Mouse (Mus musculus) midbrain, embryonic 16.5 days (tissue): ENCODE results near the gene Msi2. TPM values are rescaled to one million over a fixed set of nuclear protein-coding genes. Genes with fewer than 3 reads are reported as not detected.

Experiments used
- ATAC-seq: fragments of 200-750 bp; cut with Nextera tagmentation; 2 replicates; pipeline ENCODE4 v1.8.0; 2017; ENCODE audit warnings: moderate TSS enrichment
- H3K27ac ChIP-seq: fragments of 300-500 bp; sonication (generic); 2 replicates; pipeline ENCODE4 v1.5.1; 2014; ENCODE audit warnings: mild to moderate bottlenecking, low read length, mixed read lengths
- H3K27me3 ChIP-seq: fragments of 300-500 bp; sonication (generic); 2 replicates; pipeline ENCODE4 v1.6.1; 2014; ENCODE audit warnings: low read depth, low read length, mixed read lengths; ENCODE audit not compliant: control insufficient read depth, insufficient read depth
- H3K36me3 ChIP-seq: fragments of 300-500 bp; sonication (generic); 2 replicates; pipeline ENCODE4 v1.6.1; 2014; ENCODE audit warnings: mild to moderate bottlenecking, low read length, moderate library complexity, mixed read lengths; ENCODE audit not compliant: control insufficient read depth, insufficient read depth
- H3K4me1 ChIP-seq: fragments of 300-500 bp; sonication (generic); 2 replicates; pipeline ENCODE4 v1.6.1; 2014; ENCODE audit warnings: mild to moderate bottlenecking, low read length, mixed read lengths; ENCODE audit not compliant: control insufficient read depth, insufficient read depth
- H3K4me2 ChIP-seq: fragments of 300-500 bp; sonication (generic); 2 replicates; pipeline ENCODE4 v1.6.1; 2014; ENCODE audit warnings: mild to moderate bottlenecking, low read length, mixed read lengths
- H3K4me3 ChIP-seq: fragments of 300-500 bp; sonication (generic); 2 replicates; pipeline ENCODE4 v1.5.1; 2014; ENCODE audit warnings: low read depth, mild to moderate bottlenecking, low read length, moderate library complexity, mixed read lengths
- H3K9ac ChIP-seq: fragments of 300-500 bp; sonication (generic); 2 replicates; pipeline ENCODE4 v1.6.1; 2014; ENCODE audit warnings: low read depth, low read length, mixed read lengths
- H3K9me3 ChIP-seq: fragments of 300-500 bp; sonication (generic); replicated peaks from 2 replicates; pipeline ENCODE4 v1.6.1; 2014; ENCODE audit warnings: mild to moderate bottlenecking, low read length, mixed read lengths; ENCODE audit not compliant: control insufficient read depth, poor library complexity, severe bottlenecking
- WGBS: fragments of 180-500 bp; shearing (Covaris S2); extraction: QIAGEN DNeasy Blood & Tissue Kit; methylation state at CpG from one replicate; pipeline ENCODE4 v1.1.7; 2014; 5-methylcytosine and 5-hydroxymethylcytosine counted together
- polyA plus RNA-seq: library from polyadenylated mRNA; unstranded; fragments of >200 nt; fragmentation: Nextera tagmentation; extraction: Ambion mirVana; gene quantifications from 2 replicates; pipeline ENCODE4 v1.2.1, GENCODE M21; 2015

The Msi2 gene
- polyA plus RNA-seq, 1 experiment from 2014 or later: 29.4 TPM

DNA sequence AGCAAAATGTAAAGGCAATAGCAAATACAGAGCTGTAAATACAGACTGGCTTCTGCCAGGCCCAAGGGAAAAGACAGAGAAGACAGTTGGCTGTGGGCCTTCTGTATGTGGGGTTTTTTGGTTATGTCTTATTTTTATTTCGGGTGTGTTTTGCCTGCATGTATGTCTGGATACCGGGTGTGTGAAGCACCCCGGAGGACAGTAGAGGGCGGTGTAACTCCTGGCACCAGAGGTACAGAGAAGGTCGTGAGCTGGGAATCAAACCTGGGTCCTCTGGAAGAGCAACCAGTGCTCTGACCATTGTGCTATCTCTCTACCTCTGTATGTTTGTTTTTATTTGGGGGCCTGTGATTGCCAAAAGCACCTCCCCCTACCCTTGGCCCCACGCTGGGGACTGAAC, 288.6 kb downstream of the Msi2 start:
- Histone ChIP-seq H3K4me2 (no peak overlapping the region), H3K4me1 (peaks cover 34% of the 10 kb centered on the region), H3K27ac (no peak overlapping the region), H3K9me3 (no peaks in the 10 kb centered on the region), H3K36me3 (no peaks in the 10 kb centered on the region), H3K27me3 (no peaks in the 10 kb centered on the region), H3K4me3 (no peak overlapping the region), H3K9ac (no peak overlapping the region)
- 97% methylated on average over 6 of the region's 6 CpGs for WGBS
- ATAC-seq: no peak

DNA sequence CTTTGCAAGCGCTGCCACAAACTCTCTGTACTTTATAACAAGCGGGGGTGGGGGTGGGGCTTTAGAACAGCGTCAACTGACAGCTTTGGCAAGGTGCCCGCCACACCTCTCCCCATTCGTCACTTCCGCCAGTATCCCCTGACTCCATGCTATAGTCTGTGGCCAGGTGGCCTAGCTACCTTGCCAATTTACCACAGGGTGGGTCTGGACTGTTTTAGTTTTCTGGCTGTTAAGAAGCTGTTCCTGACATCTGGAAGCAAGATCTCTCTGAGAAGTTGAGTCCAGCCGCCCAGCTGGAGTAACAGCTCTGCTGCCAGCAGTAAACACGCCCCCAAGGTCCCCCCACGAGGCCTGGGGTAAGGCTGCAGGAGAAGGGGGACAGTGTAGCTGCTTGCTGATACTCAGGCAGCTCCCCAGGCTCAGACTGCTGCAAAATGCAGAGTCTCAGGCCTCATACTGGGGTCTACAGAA, 292.6 kb downstream of the Msi2 start:
- Histone ChIP-seq H3K9me3 (no peaks in the 10 kb centered on the region), H3K4me1 (peaks cover 43% of the 10 kb centered on the region), H3K27ac (peak overlapping the region; percentile 19; the same call in 1 of the 2 replicates), H3K4me2 (no peak overlapping the region), H3K9ac (no peak overlapping the region), H3K36me3 (no peaks in the 10 kb centered on the region), H3K4me3 (no peak overlapping the region), H3K27me3 (no peaks in the 10 kb centered on the region)
- 47% methylated on average over 9 of the region's 9 CpGs for WGBS
- ATAC-seq: no peak

DNA sequence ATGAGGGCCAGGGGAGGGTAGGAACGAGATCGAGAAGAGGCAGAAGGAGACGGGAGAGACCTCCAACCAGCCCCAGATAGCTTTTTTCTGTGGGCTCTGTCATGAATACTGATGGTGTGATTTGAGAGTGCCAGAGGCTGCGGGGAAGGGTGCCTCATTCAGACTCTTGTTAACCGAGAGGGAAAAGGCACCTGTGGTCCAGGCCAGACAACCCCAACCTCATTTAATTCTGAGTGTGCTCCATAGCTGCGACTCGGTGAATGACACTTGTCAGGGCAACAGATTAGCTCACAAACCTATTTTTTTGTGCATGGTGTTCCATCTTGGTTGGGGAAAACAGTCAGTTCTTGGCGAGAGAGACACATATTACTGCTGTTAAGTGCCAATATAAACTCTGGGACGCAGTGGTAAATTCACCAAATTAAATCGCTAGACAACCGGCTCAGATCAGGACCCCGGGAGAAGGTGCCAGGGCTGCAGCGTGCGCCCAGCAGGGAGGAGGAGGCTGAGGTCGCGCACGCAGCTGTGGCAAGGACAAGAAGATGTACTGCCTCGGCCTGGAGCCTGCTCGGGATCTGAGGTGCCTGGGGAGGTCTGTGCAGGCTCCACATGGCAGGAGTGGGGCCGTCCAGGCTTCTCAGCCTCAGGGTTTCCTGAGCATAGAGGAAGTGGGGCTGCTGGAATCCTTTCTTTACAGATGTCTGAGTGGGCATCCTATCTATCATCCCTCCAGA, 294.1 kb downstream of the Msi2 start:
- peaks cover 40% of the 10 kb centered on the region for H3K4me1 ChIP-seq
- ATAC-seq: no peak; the same call in 1 of the 2 replicates
- 27% methylated on average over 20 of the region's 20 CpGs for WGBS
- peak overlapping the region; percentile 7; the same call in 1 of the 2 replicates for H3K9ac ChIP-seq
- no peaks in the 10 kb centered on the region for H3K27me3 ChIP-seq
- no peaks in the 10 kb centered on the region for H3K9me3 ChIP-seq
- no peak overlapping the region for H3K4me2 ChIP-seq
- H3K36me3 ChIP-seq: no peaks in the 10 kb centered on the region
- no peak overlapping the region for H3K4me3 ChIP-seq
- H3K27ac ChIP-seq: peak overlapping the region; percentile 54

DNA sequence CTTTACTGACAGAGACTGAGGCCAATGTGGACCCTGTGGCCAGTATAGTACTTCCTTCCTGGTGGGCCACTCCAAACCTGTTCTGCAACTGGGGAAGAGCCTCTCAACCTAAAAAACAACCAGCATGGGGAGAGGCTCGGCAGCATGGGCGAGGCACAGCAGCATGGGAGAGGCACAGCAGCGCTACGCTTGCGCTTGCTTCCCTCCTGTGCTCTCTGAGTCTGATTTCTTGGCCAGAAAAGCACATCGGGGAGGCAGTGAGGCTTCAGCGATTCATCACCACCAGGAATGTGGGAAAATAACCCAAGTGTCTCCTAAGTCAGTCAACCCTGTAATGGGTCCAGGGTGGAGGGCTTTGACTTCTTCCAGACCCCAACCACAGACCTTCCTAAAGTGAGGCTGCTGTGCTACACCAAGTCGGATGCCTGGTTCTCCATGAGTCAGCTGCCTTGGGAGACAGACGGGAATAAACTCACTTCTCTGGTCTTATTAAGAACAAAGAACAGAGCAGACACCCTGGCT, 297.2 kb downstream of the Msi2 start:
- Histone ChIP-seq H3K4me1 (peaks cover 38% of the 10 kb centered on the region), H3K4me3 (no peak overlapping the region), H3K27ac (peak overlapping the region; percentile 49), H3K9ac (peak overlapping the region; percentile 17; the same call in 1 of the 2 replicates), H3K9me3 (no peaks in the 10 kb centered on the region), H3K4me2 (no peak overlapping the region), H3K27me3 (no peaks in the 10 kb centered on the region), H3K36me3 (no peaks in the 10 kb centered on the region)
- 53% methylated on average over 9 of the region's 9 CpGs for WGBS
- no peak; the same call in 1 of the 2 replicates for ATAC-seq

DNA sequence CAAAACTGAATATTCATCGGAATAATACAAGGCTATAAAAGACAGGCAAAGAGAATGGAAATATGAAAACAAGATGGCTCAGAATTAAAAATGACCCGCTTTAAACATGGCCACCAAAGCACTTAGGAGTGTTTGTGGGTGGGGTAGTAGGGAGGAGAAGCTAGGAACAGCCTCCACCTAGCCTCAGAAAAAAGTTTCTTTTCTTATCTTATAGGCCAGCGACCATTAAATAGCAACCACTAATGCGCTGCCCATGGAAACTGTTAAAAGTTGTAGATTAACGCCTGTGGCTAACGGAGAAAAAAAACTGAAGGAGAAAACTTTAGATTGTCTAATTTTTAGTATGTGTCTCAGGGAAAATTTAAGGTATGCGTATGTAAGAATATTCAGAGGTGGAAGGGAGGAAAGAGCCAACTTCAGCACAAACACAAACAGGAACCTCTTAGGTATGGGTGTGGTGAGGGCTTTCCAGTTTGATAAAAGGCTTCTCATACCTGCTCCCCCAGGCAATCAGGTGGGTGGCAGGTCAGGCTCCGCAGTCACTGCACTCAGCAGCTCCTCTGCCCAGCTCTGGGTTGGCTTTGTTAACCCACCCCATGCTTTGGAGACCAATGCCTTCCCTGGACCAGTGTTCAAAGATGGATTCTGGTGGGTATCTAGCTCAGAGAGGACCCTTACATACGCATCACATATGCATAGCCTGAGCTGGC, 298.5 kb downstream of the Msi2 start:
- H3K4me3 ChIP-seq: no peak overlapping the region
- ATAC-seq: no peak
- H3K4me1 ChIP-seq: peaks cover 33% of the 10 kb centered on the region
- H3K9me3 ChIP-seq: no peaks in the 10 kb centered on the region
- no peaks in the 10 kb centered on the region for H3K27me3 ChIP-seq
- WGBS: 92% methylated on average over 9 of the region's 9 CpGs
- no peak overlapping the region for H3K4me2 ChIP-seq
- H3K27ac ChIP-seq: no peak overlapping the region
- H3K36me3 ChIP-seq: no peaks in the 10 kb centered on the region
- no peak overlapping the region for H3K9ac ChIP-seq

DNA sequence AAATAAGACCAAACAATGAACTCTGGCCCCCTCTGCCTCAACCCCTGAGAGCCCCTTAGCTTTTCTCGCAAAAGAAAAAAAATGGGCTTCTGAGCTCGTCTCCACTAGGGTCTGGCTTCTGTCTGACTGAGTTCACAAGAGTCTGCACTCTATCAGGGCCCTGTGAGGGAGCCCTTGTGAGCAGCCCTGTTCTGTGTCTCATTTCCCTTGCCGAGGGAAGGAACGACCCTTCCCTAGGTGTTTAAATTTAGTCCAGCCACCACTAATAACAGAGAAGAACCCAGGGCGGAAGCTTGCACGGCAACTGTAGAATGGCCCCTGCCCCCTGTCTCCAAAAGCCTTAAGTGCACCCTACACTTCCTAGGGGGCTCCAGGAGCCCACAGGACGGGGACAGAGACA, 299.2 kb downstream of the Msi2 start:
- Histone ChIP-seq H3K27me3 (no peaks in the 10 kb centered on the region), H3K27ac (no peak overlapping the region), H3K36me3 (no peaks in the 10 kb centered on the region), H3K4me2 (no peak overlapping the region), H3K9me3 (no peaks in the 10 kb centered on the region), H3K4me1 (peaks cover 34% of the 10 kb centered on the region), H3K4me3 (no peak overlapping the region), H3K9ac (no peak overlapping the region)
- 59% methylated on average over 7 of the region's 7 CpGs for WGBS
- ATAC-seq: no peak

DNA sequence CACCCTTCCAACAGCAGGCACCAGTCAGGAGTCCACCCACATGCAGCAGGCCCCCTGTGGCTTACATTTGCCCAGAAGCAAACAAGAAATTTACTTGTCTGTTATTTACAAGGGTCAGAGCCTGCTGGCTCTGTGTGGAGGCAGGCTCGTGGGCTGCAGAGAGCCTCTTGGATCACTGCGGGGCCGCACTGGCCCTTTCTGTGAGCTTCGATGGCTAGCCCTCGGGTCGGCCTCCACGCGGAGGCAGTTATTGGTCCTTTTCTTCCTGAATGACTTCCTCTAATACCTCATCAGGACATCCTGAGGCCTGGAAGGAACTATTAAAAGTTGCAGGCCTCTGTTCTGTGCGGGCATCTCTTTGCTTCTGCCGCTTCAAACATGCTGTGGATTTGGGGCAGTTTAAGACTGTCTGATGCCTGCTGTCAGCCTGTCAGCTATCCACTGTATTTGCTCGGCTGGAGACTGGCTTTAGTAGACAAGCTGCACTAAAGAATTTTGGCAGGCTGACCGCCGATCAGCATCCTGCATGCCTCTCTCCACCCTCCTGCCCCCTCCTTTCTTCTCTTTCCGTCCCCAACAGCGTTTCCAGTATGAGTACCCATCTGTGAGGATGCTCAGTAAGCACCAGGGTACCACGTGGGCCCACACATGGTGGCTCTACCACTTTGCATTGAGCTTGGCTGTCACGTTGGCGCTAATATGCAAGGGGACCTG, 304.0 kb downstream of the Msi2 start:
- peak; percentile 70; the same call in 1 of the 2 replicates for ATAC-seq
- H3K4me3 ChIP-seq: no peak overlapping the region
- H3K4me1 ChIP-seq: peaks cover 35% of the 10 kb centered on the region
- H3K27me3 ChIP-seq: no peaks in the 10 kb centered on the region
- H3K9ac ChIP-seq: peak overlapping the region; percentile 50
- H3K9me3 ChIP-seq: no peaks in the 10 kb centered on the region
- 17% methylated on average over 18 of the region's 18 CpGs for WGBS
- peak overlapping the region; percentile 66 for H3K27ac ChIP-seq
- no peaks in the 10 kb centered on the region for H3K36me3 ChIP-seq
- no peak overlapping the region for H3K4me2 ChIP-seq

DNA sequence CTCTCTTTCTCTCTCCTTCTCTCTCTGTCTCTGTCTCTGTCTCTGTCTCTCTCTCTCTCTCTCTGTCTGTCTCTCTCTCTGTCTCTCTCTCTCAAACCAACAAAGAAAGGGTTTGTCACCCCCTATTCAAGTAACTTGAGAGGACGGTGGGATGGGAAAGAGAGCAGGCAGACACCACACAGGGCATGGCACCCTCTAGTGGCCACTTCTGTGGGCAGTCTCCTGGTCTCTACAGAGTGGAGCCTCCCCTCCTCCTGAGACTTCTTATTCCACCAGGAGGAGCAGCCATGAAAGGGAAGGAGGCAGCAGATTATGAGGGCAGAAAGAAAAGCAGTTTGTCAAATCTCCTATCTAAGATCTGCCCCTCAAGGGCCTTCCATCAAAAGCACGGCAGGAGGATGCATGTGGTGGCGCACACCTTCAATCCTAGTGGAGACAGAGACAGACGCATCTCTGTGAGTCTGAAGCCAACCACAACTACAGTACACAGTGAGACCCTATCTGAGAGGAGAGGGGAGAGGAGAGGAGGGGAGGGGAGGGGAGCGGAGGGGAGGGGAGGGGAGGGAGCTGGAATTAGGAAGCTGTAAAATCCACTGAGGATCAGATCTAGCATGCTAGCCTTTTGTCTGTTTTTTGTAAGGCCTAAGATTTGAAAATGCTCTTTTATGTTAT, 305.8 kb downstream of the Msi2 start:
- H3K36me3 ChIP-seq: no peaks in the 10 kb centered on the region
- H3K4me1 ChIP-seq: peaks cover 31% of the 10 kb centered on the region
- H3K27me3 ChIP-seq: no peaks in the 10 kb centered on the region
- no peak overlapping the region for H3K4me3 ChIP-seq
- ATAC-seq: peak; percentile 50
- no peak overlapping the region for H3K27ac ChIP-seq
- H3K9ac ChIP-seq: no peak overlapping the region
- H3K9me3 ChIP-seq: no peaks in the 10 kb centered on the region
- WGBS: 31% methylated on average over 5 of the region's 5 CpGs
- H3K4me2 ChIP-seq: no peak overlapping the region
